Mouse (Mus musculus) yolk sac, embryonic 10.5 days (tissue): ENCODE measurements around the gene Nradd.

ENCODE experiments used
- DNase-seq: peaks from one replicate; pipeline ENCODE4 v3.0.0-alpha.2; 2017; ENCODE audit warnings: low spot score

The Nradd gene

GRCm38 (mm10) chr9:110652963-110653654, 28.9 kb upstream of the Nradd start:
- no peak for DNase-seq

DNA sequence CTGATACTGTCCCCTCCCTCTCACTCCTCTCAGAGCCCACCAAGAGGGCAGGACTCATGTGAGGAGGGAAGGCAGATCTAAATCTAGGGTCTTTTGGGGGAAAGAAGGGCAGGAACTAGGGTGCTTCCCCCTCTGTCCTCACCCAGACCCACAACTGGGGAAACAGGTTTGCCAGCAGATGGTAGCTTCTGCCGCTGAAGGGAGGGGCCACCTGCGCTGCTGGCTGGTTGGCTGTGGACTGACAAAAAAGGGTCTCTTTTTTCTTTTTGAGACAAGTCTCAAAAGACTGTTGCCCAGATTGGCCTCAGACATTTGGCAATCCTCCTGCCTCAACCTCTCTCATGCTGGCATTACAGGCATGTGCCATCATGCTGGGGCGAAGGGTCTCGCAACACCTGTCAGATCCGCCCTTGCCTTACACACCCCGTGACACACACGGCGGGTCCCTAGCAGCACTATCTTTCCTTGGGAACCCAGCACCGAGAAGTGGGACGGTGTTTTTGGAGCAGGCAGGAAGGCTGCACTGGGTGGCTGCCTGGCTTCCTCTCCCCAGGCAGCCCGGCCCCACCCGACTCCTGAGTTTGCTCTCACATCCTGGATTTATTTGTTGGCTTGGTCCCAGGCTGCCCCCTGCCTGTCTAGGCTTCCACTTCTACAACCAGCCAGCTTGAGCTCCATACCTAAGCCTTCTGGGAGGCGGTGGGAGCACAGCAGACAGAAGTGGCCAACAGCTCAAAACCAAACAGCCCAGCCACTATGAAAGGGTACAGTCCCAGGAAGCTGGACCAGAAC, 27.9 kb upstream of the Nradd start:
- no peak for DNase-seq

DNA sequence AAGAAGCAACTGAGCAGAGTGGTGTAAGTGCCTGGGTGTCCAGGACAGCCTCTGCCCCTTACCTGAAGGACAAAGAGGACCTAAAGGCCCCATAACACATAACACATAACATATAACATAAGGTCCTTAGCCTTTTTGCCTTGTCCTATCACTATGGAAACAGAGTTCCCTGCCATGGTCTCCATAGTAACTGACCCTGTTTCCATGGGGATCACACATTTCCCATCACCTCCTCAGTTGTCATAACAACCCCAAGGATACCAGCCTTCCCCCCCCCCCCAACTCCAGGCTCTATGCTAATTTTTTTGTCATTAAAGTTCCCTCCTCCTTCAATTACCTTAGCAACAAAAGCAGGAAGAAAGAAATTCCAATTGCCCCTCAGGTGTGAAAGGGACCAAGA, 25.5 kb upstream of the Nradd start:
- DNase-seq: no peak

DNA sequence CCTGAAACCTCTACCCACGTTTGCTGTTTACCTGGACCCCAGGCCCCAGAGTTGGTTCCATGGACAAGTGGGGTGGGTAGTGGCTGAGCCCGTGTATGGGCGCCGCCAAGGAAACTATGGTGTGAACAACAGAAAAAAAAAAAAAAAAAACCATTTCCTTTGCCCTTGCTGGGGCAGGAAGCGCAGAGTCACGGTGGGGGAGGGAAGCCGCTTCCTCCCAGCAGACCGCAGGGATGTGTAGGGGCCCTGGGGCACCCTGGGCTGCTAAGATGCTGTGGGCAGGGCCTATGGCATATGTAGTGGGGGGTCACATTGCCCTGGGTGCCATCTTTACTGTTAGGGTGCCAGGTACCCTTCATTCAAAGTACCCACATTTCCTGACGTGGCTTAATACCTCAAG, 21.0 kb upstream of the Nradd start:
- DNase-seq: no peak

DNA sequence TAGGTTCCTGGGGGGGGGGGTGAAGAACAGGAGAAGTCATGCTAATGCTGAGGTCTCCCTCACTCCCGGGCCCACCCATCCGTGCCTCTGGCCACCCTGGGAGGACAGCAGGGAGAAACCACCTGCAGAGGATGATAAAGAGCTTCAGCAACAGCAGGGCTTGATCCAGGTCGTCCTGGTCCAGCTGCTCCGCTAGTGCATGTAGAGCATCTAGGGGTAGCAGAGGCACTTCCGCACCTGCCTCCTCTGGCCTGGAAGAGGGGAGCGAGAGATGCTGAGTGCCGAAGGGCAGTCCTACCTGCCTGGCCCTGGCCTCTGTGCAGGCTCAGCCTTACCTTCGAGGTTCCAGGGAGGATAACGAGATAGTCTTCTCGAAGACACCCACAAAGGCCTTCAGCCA, 20.0 kb upstream of the Nradd start:
- DNase-seq: no peak

GRCm38 (mm10) chr9:110643787-110644186, 19.5 kb upstream of the Nradd start:
- no peak for DNase-seq

- DNase-seq: no peak
Measured at GRCm38 (mm10) chr9:110642812-110643524, 18.7 kb upstream of the Nradd start.

GRCm38 (mm10) chr9:110641006-110641405, 16.8 kb upstream of the Nradd start:
- no peak for DNase-seq

DNA sequence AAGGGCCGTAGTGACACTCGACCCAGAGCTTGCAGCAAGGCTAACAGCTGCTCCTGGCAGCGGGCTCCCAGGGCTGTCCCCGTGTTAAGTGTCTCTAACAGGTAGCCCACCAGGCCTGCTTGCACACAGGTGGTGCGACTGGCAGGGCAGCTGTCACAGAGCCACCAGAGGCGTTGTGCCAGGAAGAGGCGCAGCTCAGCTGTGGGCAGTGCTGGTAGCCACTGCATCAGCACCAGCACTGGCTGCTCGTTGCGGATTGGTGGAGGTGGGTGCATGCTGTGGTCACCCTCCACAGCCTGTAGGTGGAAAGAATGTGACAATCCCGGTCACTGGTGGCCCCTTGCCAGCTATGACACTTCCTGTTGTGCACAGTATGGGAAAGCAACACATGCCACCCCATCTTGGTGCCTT, 14.4 kb upstream of the Nradd start:
- no peak for DNase-seq

- DNase-seq: peak; percentile 71
Measured at GRCm38 (mm10) chr9:110635225-110635624, 11.0 kb upstream of the Nradd start.

- no peak for DNase-seq
Measured at GRCm38 (mm10) chr9:110633882-110634281, 9.6 kb upstream of the Nradd start.

DNA sequence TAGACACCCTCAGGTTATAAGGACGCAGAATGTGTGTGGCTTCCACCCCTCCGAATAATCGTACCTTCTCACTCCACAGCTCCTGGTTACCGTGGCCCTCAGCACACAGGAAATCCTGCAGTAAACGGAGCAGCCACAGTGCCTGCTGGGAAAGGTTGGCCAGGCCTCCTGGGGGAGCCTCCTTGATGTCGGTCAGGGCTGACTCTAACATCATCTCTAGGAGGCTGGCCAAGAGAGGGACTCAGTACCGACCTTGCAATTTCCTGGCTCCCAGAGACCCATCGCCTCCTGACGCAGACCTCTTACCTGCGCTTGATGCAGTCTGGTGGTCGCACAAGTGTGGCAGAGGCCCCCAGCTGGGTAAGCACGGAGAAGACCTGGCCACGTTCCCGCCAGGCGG, 8.4 kb upstream of the Nradd start:
- no peak for DNase-seq

- DNase-seq: no peak
Measured at GRCm38 (mm10) chr9:110631651-110632275, 7.5 kb upstream of the Nradd start.

GRCm38 (mm10) chr9:110631191-110631590, 6.9 kb upstream of the Nradd start:
- DNase-seq: no peak

- no peak for DNase-seq
Measured at GRCm38 (mm10) chr9:110630171-110630570, 5.9 kb upstream of the Nradd start.

- DNase-seq: no peak
Measured at GRCm38 (mm10) chr9:110625350-110625908, 1.2 kb upstream of the Nradd start.

DNA sequence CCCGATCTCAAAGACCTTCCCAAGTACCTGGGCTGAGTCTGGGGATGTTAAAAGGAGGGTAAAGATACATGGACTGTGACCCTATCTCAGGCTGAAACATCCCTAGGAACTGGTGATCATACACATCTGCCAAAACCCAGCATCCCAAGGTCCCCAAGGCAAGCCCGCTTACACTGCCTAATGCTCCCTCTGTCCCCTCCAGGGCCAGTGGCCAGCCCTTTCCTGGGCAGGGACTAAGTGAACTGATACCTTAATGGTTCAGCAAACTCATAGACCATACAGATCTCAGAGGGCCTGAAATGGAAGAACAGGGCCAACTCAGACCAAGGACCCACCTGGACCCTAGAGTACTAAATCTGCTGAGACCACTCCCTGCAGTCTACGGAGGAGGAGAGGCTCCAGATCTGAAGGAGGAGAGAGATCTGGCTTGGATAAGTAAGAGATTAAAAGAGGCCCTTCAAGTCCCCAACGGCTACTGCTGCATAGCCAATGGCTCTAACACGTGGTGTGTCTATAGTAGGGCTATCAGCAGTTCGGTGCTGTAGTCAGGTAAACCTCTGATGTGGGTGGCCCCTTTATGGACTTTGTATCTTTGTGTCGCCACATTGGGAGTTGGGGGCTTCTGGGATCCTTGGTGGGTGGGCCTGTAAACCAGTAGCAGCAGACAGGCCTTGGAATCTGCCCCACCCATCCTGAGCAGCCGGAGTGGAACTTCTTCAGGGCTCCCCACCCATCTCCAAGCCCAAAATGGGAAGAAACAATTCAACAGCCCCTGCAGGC, 646 bp downstream of the Nradd start:
- DNase-seq: no peak

- no peak for DNase-seq
Measured at GRCm38 (mm10) chr9:110622621-110623219, 1.5 kb downstream of the Nradd start.

GRCm38 (mm10) chr9:110620685-110621084, 3.6 kb downstream of the Nradd start:
- no peak for DNase-seq

- DNase-seq: no peak
Measured at GRCm38 (mm10) chr9:110620180-110620579, 4.1 kb downstream of the Nradd start.

- no peak for DNase-seq
Measured at GRCm38 (mm10) chr9:110617081-110617480, 7.2 kb downstream of the Nradd start.
